Mouse (Mus musculus) limb, embryonic 14.5 days (tissue): ENCODE measurements around the gene Myrfl. TPM values are rescaled to one million over a fixed set of nuclear protein-coding genes. Genes with fewer than 3 reads are reported as not detected.

Experiments
- ATAC-seq: fragments of 200-750 bp; cut with Nextera tagmentation; 2 replicates; pipeline ENCODE4 v1.8.0; 2017; ENCODE audit warnings: low read depth, moderate number of reproducible peaks, moderate TSS enrichment; ENCODE audit not compliant: low FRiP score
- DNase-seq: peaks from one replicate; pipeline ENCODE4 v3.0.0-alpha.2; 2015; ENCODE audit warnings: low spot score
- H3K27ac ChIP-seq: fragments of 300-500 bp; sonication (generic); replicated peaks from 2 replicates; pipeline ENCODE4 v1.5.1; 2014; ENCODE audit warnings: low read depth, mild to moderate bottlenecking, low read length, moderate library complexity, mixed read lengths
- H3K27me3 ChIP-seq: fragments of 300-500 bp; sonication (generic); 2 replicates; pipeline ENCODE4 v1.6.1; 2014; ENCODE audit warnings: low read length, mixed read lengths; ENCODE audit not compliant: control insufficient read depth, insufficient read depth
- H3K36me3 ChIP-seq: fragments of 300-500 bp; sonication (generic); 2 replicates; pipeline ENCODE4 v1.6.1; 2014; ENCODE audit warnings: mild to moderate bottlenecking, low read length, moderate library complexity, mixed read lengths; ENCODE audit not compliant: control insufficient read depth, insufficient read depth
- H3K4me1 ChIP-seq: fragments of 300-500 bp; sonication (generic); 2 replicates; pipeline ENCODE4 v1.6.1; 2014; ENCODE audit warnings: antibody characterized with exemption, low read length, mixed read lengths; ENCODE audit not compliant: control insufficient read depth, insufficient read depth
- H3K4me2 ChIP-seq: fragments of 300-500 bp; sonication (generic); replicated peaks from 2 replicates; pipeline ENCODE4 v1.6.1; 2014; ENCODE audit warnings: low read depth, mild to moderate bottlenecking, low read length, moderate library complexity; ENCODE audit not compliant: severe bottlenecking
- H3K4me3 ChIP-seq: fragments of 300-500 bp; sonication (generic); replicated peaks from 2 replicates; pipeline ENCODE4 v1.5.1; 2014; ENCODE audit warnings: low read length
- H3K9ac ChIP-seq: fragments of 300-500 bp; sonication (generic); 2 replicates; pipeline ENCODE4 v1.6.1; 2014; ENCODE audit warnings: mild to moderate bottlenecking, low read depth, low read length, moderate library complexity; ENCODE audit not compliant: severe bottlenecking
- H3K9me3 ChIP-seq: fragments of 300-500 bp; sonication (generic); 2 replicates; pipeline ENCODE4 v1.6.1; 2016; ENCODE audit warnings: low read length; ENCODE audit not compliant: control insufficient read depth
- POLR2A ChIP-seq: fragments of 200-500 bp; IDR thresholded peaks from 2 replicates; pipeline ENCODE4 v1.8.0; 2012; ENCODE audit warnings: inconsistent platforms, mild to moderate bottlenecking, moderate library complexity, borderline replicate concordance; ENCODE audit not compliant: insufficient read depth, insufficient read length; ENCODE audit errors: extremely low read depth
- WGBS: fragments of 180-500 bp; shearing (Covaris S2); extraction: QIAGEN DNeasy Blood & Tissue Kit; methylation state at CpG from one replicate; pipeline ENCODE4 v1.1.7; 2014; 5-methylcytosine and 5-hydroxymethylcytosine counted together
- polyA plus RNA-seq, 2 experiments: library from polyadenylated mRNA; depleted of rRNA in 1 of 2; stranded (reverse) in 1 of 2; unstranded in 1 of 2; fragments of >200 nt; fragmentation: Nextera tagmentation in 1 of 2; extraction: Ambion mirVana in 1 of 2; gene quantifications; 2 replicates each; pipeline versions ENCODE4 v1.2.1 to v1.2.3; 2012 to 2014

Myrfl gene
- polyA plus RNA-seq, 2 experiments, result 0.07 to 0.18 TPM

DNA sequence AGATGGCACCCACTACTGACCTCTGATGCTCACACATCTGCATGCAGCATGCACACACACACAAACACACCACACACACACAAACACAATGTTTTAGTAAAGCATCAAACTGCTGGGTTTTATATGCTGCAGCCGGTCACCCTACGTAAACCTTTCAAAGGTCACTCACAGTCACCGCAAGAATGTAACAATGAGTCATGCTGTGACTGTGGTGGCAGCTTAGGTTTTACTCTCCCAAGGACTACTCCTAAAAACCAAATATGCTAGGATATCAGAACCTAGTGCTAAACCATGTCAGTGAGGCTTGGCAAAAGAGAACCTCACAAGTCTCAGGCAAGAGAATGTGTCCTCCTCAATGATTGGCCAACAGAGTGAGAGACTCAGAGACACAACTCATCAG lies 32.1 kb upstream of the Myrfl start:
- no peak for ATAC-seq
- H3K4me2 ChIP-seq, result no peak overlapping the region
- TF ChIP-seq POLR2A, result no peak

DNA sequence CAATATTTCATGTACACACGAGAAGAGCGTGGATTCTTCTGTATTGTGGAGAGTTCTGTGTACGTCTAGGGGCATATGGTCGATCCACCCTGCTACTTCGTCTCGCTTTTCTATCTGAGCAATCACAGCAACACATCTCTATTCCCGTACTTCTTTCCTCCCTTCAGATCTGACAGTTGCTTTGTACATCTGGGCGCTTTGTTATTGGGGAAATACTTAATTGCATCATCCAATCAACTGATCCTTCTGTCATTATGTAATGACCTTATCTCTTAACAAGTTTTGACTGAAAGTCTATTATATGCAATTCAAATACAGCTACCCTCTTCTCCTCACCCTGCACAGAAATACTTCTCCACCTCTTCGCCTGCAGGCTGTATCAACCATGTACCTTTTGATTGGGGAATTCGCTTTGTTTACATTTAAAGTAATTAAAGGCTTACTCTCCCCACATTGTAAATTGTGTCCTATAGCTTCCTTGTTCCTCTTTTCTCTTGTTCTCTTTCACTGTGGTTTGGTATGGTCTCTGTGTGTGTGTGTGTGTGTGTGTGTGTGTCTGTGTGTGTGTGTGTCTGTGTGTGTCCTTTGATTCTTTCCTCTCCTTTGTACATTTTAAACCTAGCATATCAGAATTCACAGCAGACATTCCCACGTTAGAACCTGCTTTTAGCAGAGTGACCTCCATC lies 29.9 kb upstream of the Myrfl start:
- ATAC-seq, result no peak
- no peak for DNase-seq
- Histone ChIP-seq H3K9me3 (no peaks in the 10 kb centered on the region), H3K27me3 (no peaks in the 10 kb centered on the region), H3K36me3 (peaks cover 38% of the 10 kb centered on the region), H3K4me2 (no peak overlapping the region), H3K4me3 (no peak overlapping the region), H3K27ac (no peak overlapping the region), H3K4me1 (0 out of 2 replicates have a peak, but pooled peaks cover 2% of the 10 kb centered on the region), H3K9ac (no peak overlapping the region)
- 78% methylated on average over 11 of the region's 11 CpGs for WGBS
- TF ChIP-seq POLR2A, result no peak

More for the DNA sequence above, 32.1 kb upstream of the Myrfl start:
- Histone ChIP-seq H3K9me3 (no peaks in the 10 kb centered on the region), H3K27ac (no peak overlapping the region), H3K4me3 (no peak overlapping the region), H3K27me3 (no peaks in the 10 kb centered on the region), H3K9ac (no peak overlapping the region), H3K4me1 (0 out of 2 replicates have a peak, but pooled peaks cover 2% of the 10 kb centered on the region), H3K36me3 (peaks cover 40% of the 10 kb centered on the region)
- no peak for DNase-seq
- 87% methylated on average over 3 of the region's 3 CpGs for WGBS

DNA sequence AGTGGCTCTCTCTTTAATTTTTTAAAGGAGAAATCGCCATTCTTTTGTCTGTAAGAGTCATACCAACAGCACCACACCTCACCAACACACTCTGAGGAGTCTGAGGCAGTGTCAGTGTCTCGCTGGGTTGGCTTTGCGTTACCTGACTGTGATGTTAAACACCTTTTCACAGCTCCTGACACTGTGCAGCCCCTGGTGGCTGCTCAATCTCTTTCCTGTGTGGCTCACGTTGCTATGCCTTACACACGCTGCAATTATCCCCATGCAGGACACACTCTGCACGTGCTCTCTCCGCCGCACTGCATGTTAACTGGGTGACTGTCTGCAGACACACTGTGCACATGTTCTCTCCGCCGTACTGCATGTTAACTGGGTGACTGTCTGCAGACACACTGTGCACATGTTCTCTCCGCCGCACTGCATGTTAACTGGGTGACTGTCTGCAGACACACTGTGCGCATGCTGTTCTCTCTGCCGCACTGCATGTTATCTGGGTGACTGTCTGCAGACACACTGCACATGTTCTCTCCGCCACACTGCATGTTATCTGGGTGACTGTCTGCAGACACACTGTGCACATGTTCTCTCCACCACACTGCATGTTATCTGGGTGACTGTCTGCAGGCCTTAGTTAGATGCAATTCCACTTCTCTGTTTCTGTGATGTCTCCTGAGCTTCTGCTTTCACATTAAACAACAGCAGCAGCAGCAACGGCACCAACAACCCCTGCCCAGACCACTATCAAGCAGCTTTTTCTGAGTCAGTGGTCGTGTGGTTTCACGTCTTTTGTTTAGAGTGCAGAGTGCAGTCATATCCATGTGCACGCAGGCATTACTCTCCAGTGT lies 27.2 kb upstream of the Myrfl start:
- Histone ChIP-seq H3K36me3 (peaks cover 36% of the 10 kb centered on the region), H3K4me2 (no peak overlapping the region), H3K9me3 (no peaks in the 10 kb centered on the region), H3K27me3 (no peaks in the 10 kb centered on the region), H3K4me1 (no peaks in the 10 kb centered on the region), H3K4me3 (no peak overlapping the region), H3K9ac (no peak overlapping the region), H3K27ac (no peak overlapping the region)
- ATAC-seq, result no peak
- TF ChIP-seq POLR2A, result no peak
- 95% methylated on average over 19 of the region's 19 CpGs for WGBS
- no peak for DNase-seq

DNA sequence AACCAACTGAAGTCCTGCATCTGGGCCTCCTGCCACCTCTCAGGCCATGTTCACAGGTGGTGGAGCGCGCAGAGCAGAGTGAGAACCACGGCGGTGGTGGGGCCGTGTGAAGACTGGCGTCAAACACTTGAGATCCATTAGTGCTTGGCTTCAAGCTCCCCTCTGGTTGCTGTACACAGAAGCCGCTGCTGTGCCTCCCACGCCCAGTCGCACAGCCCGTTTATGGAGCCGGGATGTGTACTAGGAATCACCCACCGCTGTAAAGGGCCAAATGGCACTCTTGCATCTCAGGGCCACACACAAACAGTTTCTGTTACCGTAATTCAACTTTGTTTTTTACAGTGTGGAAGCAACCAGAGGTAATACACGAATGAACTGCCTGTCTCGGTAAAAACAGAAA lies 25.4 kb upstream of the Myrfl start:
- no peaks in the 10 kb centered on the region for H3K27me3 ChIP-seq
- no peak overlapping the region for H3K4me3 ChIP-seq
- no peaks in the 10 kb centered on the region for H3K4me1 ChIP-seq
- DNase-seq (no peak), ATAC-seq (no peak)
- no peak overlapping the region for H3K9ac ChIP-seq
- no peak overlapping the region for H3K27ac ChIP-seq
- WGBS, result 87% methylated on average over 15 of the region's 15 CpGs
- TF ChIP-seq POLR2A, result no peak
- H3K4me2 ChIP-seq, result no peak overlapping the region
- peaks cover 42% of the 10 kb centered on the region for H3K36me3 ChIP-seq
- H3K9me3 ChIP-seq, result no peaks in the 10 kb centered on the region

DNA sequence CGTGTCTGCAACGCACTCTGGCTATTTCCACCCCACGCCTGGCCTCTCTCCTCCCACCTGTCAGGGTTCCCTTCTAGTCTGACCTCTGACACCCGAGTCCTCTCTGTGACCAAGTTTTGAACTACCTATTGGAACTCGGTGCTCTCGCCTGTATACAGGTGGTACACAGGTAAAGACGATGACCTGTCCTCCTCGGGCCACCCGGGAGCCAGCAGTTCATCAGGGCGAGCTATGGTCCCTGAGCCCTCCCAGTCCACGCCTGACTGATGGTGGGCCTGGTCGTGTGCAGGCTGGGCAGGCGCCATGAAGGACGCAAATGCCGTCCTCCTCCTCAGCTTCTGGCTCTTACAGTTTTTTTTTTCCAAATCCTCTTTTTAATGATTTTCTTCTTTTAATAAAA lies 24.7 kb upstream of the Myrfl start:
- no peak overlapping the region for H3K4me2 ChIP-seq
- no peaks in the 10 kb centered on the region for H3K4me1 ChIP-seq
- DNase-seq, result no peak
- no peak for TF ChIP-seq POLR2A
- no peak for ATAC-seq
- no peak overlapping the region for H3K9ac ChIP-seq
- no peaks in the 10 kb centered on the region for H3K9me3 ChIP-seq
- H3K36me3 ChIP-seq, result peaks cover 38% of the 10 kb centered on the region
- H3K27ac ChIP-seq, result no peak overlapping the region
- WGBS, result 88% methylated on average over 15 of the region's 15 CpGs
- H3K4me3 ChIP-seq, result no peak overlapping the region
- no peaks in the 10 kb centered on the region for H3K27me3 ChIP-seq
